Mouse (Mus musculus) telencephalon, adult 2 months (tissue): ENCODE results near the gene Lag3.

Experiments
- DNase-seq: peaks from one replicate; pipeline ENCODE4 v3.0.0-alpha.2; 2011; ENCODE audit warnings: low read depth, low spot score

The Lag3 gene

DNA sequence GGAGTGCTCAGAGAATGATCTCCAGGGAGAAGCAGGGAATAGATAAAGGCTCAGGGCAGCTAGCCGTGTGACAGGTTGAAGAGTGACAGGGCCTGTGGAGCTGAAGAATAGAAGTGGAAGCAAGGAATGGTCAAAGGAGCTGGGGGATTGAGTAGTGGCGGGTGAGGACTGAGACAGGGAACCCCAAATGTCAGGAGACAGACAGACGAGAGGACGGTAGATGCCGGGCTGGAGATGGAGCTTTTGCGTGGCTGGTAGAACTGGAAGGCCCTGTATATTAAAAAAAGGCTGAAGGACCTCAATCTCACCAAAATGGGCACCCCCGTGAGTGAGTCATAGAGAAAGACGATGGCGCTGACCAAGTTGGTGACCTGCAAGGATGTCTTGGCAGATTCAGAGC lies 51.0 kb downstream of the Lag3 start:
- no peak for DNase-seq

DNA sequence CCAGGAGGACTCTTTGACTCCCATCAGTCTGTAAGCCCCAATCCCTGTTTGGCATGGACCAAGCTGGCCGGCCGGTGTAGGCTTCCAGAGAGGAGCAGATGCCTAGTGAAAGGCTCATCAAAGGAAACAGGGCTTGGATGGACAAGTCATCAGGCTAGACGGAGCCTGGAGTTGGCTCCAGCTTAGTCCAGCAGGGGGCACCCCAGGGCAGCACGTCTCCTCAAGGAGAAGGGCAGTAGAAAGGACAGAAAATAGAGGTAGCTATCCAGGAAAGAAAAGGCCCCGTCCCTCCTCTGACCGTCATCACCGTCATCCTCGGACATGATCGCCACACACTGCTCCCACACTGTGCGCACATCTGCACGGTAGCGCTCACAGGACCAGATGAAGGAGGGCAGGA lies 51.8 kb downstream of the Lag3 start:
- peak; percentile 64 for DNase-seq

DNA sequence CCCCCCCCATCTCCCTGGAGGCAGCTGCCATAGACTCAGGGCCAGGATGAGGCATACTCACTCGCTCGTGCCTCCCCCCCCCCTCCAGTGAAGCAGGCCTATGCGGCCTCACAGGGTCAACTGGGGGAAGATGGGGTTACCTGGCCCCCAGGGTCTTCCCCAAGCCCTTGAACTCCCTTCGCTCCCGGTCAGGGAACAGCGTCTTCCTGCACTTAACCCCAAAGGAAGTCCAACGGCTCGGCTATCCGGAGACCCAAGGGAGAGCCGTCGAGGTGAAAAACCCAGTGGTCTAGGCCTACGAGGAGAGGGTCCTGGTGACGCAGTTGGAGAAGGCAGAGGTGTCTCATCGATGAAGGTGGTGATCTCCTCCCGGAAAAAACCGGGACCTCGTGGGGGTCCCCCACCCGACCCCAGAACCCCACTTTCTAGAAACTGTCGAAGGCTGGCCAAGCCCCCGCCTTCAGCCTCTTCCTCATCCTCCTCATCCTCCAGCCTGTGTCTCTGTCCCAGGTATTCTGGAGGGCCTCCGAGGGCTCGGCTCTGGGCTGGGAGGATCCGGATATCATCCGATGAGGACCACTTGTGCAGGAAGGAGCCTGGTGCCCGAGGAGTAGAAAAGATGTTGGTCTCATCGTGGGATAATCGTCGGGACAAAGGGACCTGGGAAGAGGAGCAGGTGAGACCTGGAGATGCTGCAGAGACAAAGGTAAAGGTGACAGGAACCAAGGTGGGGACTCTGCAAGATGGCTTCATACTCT lies 52.8 kb downstream of the Lag3 start:
- DNase-seq = no peak

DNA sequence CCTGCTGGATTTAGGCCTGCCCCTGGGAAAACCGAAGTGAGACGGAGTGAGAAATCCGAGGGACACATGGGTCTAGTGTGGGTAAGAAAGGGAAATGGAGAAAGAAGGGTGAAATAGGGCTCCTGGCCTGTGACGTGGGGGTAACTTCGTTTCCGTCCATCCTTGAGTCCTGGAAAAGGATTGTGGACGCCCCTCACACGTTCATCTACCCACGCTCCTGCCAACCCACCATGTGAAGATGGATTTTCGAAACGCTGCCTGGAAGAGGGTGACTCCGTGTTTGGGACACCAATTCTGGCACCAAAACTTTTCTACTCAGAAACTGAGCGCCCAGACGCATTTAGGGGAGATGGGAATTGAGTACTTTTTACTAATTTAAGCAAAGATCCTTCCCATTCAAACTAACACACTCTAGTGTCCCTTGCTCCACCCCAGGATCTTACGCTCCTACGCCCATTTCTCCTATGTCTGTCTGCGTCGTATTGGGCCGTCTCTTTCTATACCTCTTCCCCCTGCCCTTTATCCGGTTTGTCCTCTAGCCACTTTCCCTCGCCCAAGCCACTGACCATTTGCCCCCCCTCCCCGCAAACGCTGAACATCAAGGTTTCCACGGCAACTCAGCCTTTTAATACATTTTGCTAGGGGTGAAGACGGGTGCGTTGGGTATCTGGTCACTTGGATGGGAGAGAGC lies 53.5 kb downstream of the Lag3 start:
- DNase-seq = no peak

DNA sequence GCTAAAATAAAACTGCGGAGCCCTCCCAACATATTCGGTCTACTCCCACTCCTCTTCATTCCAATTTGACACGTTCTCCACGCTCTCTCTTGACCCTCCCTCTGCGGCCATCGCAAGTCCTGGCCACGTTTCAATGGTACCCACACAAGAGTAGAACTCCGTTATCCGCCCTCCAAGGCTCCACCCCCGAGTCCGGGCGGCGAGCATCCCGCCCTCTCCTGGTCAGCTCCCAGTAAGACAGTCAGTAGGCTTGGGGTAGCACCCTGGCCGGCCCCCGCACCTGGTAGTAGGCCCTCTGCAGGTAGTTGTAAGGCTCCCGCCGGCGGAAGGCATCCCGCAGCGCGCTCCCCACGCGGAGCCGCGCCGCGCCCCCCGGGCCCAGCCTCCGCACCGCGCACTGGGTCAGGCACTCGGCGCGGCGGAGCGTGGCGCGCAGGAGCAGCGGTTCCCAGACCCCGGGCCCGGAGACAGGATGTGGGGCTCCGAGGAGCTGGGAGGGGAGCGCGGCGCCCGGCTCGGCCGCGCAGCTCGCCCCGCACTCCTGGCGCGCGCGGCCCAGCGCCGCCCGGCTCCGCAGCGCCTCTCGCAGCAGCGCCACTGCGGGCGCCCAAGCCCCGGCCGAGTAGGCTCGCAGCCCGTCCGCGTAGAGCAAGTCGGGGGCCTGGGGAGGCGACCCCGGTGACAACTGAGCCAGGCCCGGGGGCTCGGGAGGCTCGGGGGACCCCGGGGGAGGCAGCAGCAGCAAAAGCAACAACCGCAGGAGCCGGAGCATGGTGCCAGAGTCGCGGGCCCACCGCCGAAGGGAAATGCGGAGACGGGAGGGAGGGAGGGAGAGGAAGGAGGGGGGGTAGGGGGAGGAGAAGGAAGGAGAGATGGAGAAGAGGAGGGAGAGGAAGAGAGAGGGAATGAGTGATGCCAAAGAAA lies 54.3 kb downstream of the Lag3 start, which contains the start of gene P3h3:
Gene P3h3, minus strand, starts transcription at position 837 of the 924 bp plus-strand sequence.
- DNase-seq = peak; percentile 64

DNA sequence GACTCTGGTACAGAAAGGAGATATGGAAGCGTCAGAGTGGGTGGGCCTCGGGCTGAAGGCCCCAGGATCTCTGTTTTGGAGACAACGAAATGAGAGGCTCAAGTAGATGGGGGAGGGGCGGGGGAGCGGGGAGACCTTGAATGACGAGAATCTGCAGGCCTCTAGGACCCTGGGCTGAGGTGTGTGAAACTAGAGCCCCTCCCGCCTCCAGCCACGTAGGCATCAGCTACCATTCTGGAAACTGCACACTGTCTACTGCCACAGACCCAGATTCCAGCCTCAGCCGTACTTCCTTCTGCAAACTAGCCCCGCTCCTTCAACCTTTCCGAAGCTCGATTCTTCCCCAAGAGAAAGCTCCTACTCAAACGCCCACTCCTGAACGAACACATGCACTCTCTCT lies 55.2 kb downstream of the Lag3 start:
- DNase-seq = peak; percentile 60

DNA sequence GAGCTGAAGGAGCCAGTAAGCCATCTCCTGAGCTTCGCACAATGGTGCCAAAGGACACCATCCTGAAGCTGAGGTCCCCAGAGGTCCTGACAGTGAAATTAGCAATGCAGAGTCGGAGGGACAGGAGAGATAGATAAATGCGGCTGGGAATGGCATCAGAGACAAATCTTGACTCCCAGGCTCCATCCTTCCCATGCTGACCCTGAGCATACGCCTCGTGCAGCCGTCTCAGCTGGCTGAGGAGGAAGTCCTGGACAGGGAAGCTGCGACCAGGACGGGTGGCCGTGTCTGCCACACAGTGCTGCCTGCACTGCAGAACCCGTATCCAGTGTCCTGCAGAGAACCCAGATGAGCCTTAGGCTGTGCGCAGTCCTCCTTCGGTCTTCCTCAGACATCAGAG lies 56.9 kb downstream of the Lag3 start:
- no peak for DNase-seq
